Mouse (Mus musculus) midbrain, embryonic 11.5 days (tissue): ENCODE data around the gene Tbcc. TPM values are rescaled to one million over a fixed set of nuclear protein-coding genes. Genes with fewer than 3 reads are reported as not detected.

Experiments
- ATAC-seq: fragments of 200-750 bp; cut with Nextera tagmentation; 2 replicates; pipeline ENCODE4 v1.8.0; 2017; ENCODE audit warnings: moderate TSS enrichment, moderate library complexity; ENCODE audit not compliant: low FRiP score
- DNase-seq: peaks from one replicate; pipeline ENCODE4 v3.0.0; 2015; ENCODE audit warnings: low spot score; ENCODE audit errors: missing footprints
- H3K27ac ChIP-seq: fragments of 300-500 bp; sonication (generic); 2 replicates; pipeline ENCODE4 v1.5.1; 2014; ENCODE audit warnings: low read depth, low read length
- H3K27me3 ChIP-seq: fragments of 300-500 bp; sonication (generic); 2 replicates; pipeline ENCODE4 v1.6.1; 2014; ENCODE audit warnings: mild to moderate bottlenecking, low read length, moderate library complexity, mixed read lengths; ENCODE audit not compliant: control insufficient read depth, insufficient read depth
- H3K36me3 ChIP-seq: fragments of 300-500 bp; sonication (generic); 2 replicates; pipeline ENCODE4 v1.6.1; 2014; ENCODE audit warnings: mild to moderate bottlenecking, low read length, moderate library complexity, mixed read lengths; ENCODE audit not compliant: control insufficient read depth, insufficient read depth
- H3K4me1 ChIP-seq: fragments of 300-500 bp; sonication (generic); 2 replicates; pipeline ENCODE4 v1.6.1; 2014; ENCODE audit warnings: low read length; ENCODE audit not compliant: control insufficient read depth, insufficient read depth
- H3K4me2 ChIP-seq: fragments of 300-500 bp; sonication (generic); 2 replicates; pipeline ENCODE4 v1.6.1; 2014; ENCODE audit warnings: mild to moderate bottlenecking, moderate library complexity
- H3K4me3 ChIP-seq: fragments of 300-500 bp; sonication (generic); 2 replicates; pipeline ENCODE4 v1.5.1; 2014; ENCODE audit warnings: low read depth, low read length
- H3K9ac ChIP-seq: fragments of 300-500 bp; sonication (generic); 2 replicates; pipeline ENCODE4 v1.6.1; 2014; ENCODE audit warnings: low read length
- H3K9me3 ChIP-seq: fragments of 300-500 bp; sonication (generic); 2 replicates; pipeline ENCODE4 v1.6.1; 2016; ENCODE audit warnings: low read length; ENCODE audit not compliant: control insufficient read depth
- WGBS: fragments of 180-500 bp; shearing (Covaris S2); extraction: QIAGEN DNeasy Blood & Tissue Kit; methylation state at CpG from one replicate; pipeline ENCODE4 v1.1.7; 2014; 5-methylcytosine and 5-hydroxymethylcytosine counted together
- polyA plus RNA-seq: library from polyadenylated mRNA; unstranded; fragments of >200 nt; fragmentation: Nextera tagmentation; extraction: Ambion mirVana; gene quantifications from 2 replicates; pipeline ENCODE4 v1.2.1, GENCODE M21; 2014

The Tbcc gene
- polyA plus RNA-seq, 1 experiment from 2014 or later, result 76.2 TPM

DNA sequence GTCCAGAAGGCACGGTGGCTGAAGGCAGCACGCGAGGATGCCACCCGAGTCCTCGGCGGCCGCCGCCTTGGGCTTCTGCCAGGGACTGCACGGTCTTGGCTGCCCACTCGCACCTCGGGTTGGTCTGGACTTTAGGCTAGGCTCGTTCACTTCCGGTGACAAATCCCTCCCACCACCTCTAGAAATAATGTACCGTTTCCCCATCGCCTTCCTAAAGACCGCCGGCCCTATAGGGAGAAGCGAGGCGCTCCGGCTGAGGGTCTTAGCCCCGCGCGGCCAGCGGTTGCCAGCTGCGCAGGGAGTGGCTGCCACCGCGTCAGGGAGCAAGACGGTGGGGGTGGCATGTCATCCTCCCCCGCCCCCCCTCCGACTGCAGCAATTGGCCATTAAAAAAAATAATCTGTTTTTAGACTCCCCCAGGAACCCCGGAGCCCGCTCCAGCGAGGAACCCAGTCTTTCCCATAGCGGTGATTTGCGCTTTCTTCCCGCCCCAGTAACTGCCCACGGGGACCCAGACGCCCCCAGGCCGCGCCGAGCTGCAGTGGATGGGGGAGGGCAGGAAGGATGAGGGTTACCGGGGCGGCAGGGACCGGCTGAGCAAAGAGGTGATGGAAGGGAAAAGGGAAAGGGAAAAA, 917 bp upstream of the Tbcc start:
- Histone ChIP-seq H3K9me3 (no peaks in the 10 kb centered on the region), H3K36me3 (no peaks in the 10 kb centered on the region), H3K27ac (peak overlapping the region; percentile 88), H3K27me3 (no peaks in the 10 kb centered on the region), H3K4me2 (peak overlapping the region; percentile 82), H3K9ac (peak overlapping the region; percentile 70), H3K4me1 (peaks cover 18% of the 10 kb centered on the region), H3K4me3 (peak overlapping the region; percentile 93)
- WGBS, result under 1% methylated on average over 44 of the region's 44 CpGs
- peak; percentile 95 for DNase-seq
- ATAC-seq, result peak; percentile 70

DNA sequence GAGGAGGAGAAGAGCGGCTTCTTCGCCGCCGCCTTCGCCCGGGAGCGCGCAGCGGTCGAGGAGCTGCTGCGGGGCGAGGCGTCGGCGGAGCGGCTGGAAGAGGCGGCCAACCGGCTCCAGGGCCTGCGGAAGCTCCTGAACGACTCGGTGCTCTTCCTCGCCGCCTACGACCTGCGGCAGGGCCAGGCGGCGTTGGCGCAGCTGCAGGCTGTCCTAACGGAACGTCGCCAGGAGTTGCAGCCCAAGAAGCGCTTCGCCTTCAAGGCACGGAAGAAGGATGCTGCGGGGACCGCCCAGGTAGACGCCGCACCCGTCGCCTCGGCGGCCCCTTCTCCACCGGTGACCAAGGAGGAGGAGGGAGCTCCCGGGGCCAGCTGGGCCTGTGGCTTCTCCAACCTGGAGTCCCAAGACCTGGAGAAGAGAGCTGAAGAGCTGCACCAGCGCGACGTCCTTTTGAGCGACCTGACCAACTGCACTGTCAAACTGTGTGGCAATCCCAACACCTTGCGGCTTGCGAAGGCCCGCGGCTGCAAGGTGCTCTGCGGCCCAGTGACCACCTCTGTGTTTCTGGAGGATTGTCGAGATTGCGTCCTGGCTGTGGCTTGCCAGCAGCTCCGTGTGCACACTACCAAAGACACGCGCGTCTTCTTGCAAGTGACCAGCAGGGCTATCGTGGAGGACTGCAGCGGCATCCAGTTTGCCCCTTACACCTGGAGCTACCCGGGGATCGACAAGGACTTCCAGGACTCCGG, 535 bp downstream of the Tbcc start:
- no peak for ATAC-seq
- Histone ChIP-seq H3K4me2 (peak overlapping the region; percentile 86), H3K9me3 (no peaks in the 10 kb centered on the region), H3K4me3 (peak overlapping the region; percentile 93), H3K9ac (peak overlapping the region; percentile 93), H3K36me3 (no peaks in the 10 kb centered on the region), H3K4me1 (peaks cover 18% of the 10 kb centered on the region), H3K27me3 (no peaks in the 10 kb centered on the region), H3K27ac (peak overlapping the region; percentile 6; the same call in 1 of the 2 replicates)
- peak; percentile 94 for DNase-seq
- 3% methylated on average over 53 of the region's 64 CpGs for WGBS

DNA sequence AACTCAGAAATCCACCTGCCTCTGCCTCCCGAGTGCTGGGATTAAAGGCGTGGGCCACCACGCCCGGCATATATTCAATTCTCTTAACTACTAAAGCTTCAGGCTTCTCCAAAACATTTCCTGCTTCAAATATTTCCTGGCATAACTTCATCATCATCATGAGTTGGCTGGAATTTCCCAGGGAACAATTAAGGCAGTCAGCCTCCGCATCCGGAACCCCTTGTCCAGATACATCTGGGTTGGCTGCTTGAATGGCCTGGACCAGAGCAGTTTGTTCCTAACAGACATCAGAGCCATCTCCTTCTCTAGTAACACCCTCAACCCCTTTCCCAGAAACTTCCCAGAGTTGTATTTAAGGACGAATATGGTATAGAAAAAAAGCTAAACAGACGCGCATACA, 4.9 kb downstream of the Tbcc start:
- no peak overlapping the region for H3K9ac ChIP-seq
- H3K36me3 ChIP-seq, result no peaks in the 10 kb centered on the region
- no peak for DNase-seq
- WGBS, result 94% methylated on average over 9 of the region's 9 CpGs
- no peak overlapping the region for H3K4me2 ChIP-seq
- peaks cover 15% of the 10 kb centered on the region for H3K4me1 ChIP-seq
- no peak overlapping the region for H3K4me3 ChIP-seq
- ATAC-seq, result no peak
- no peaks in the 10 kb centered on the region for H3K27me3 ChIP-seq
- H3K9me3 ChIP-seq, result no peaks in the 10 kb centered on the region
- no peak overlapping the region for H3K27ac ChIP-seq

DNA sequence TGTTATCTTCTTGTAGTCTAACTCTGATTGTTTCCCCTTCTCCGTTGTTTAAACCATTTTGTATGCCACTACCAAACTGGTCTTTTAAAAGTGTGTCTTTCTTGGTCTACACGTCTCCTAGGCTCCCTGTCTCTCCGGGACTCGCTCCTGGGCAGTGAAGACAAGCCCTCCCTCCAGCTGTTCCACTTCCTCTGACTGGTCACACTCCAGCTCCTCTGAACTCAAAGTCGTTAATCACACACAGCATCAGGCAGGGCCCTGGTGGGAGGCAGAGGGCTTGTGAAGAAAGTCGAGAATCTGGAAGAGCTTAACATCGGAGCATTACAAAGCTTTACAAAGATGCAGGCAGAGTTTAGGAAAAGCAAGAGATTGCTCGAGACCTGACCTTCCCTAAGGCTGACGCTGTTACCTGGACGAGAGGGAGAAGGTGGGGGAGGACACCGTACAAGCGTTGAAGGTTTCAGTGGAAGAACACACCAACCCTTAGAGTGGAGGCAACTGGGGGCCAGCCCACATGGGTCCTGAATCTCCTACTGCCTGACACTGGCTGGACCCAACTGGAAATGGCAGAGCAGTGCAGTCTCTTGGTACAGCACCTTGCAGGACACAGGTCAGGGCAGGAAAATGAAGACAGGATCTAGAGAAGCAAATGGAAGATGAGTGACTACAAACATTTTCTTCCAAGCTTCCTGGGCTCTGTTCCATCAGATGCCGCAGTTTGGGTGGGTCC, 6.9 kb downstream of the Tbcc start:
- no peaks in the 10 kb centered on the region for H3K27me3 ChIP-seq
- ATAC-seq (no peak), DNase-seq (no peak)
- H3K9me3 ChIP-seq, result no peaks in the 10 kb centered on the region
- no peaks in the 10 kb centered on the region for H3K36me3 ChIP-seq
- peaks cover 4% of the 10 kb centered on the region for H3K4me1 ChIP-seq
- no peak overlapping the region for H3K4me2 ChIP-seq
- H3K27ac ChIP-seq, result no peak overlapping the region
- WGBS, result 47% methylated on average over 13 of the region's 13 CpGs
- H3K9ac ChIP-seq, result no peak overlapping the region
- no peak overlapping the region for H3K4me3 ChIP-seq

DNA sequence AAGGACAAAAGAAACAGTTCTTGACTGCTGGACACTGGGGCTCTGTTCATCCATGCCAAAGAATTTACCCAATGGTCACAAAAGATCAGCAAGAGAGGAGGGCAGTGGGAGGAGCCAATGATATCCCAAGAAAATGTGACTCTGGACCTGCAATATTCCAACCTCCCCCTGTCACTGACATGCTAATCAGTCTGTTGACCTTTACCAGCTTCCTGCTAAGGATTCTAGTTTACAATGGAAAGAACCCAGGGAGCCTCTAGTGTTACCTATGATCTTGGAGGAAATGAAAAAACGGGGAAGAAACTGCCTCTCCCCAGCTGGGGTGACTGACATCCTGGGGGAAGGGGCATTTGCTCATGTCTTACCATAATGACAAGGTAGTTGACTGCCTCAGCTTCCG, 10.5 kb downstream of the Tbcc start:
- ATAC-seq, result no peak
- H3K4me1 ChIP-seq, result no peaks in the 10 kb centered on the region
- H3K36me3 ChIP-seq, result no peaks in the 10 kb centered on the region
- DNase-seq, result no peak
- H3K4me3 ChIP-seq, result no peak overlapping the region
- WGBS, result 51% methylated on average over 2 of the region's 2 CpGs
- no peaks in the 10 kb centered on the region for H3K27me3 ChIP-seq
- no peak overlapping the region for H3K9ac ChIP-seq
- no peaks in the 10 kb centered on the region for H3K9me3 ChIP-seq
- H3K4me2 ChIP-seq, result no peak overlapping the region
- no peak overlapping the region for H3K27ac ChIP-seq

DNA sequence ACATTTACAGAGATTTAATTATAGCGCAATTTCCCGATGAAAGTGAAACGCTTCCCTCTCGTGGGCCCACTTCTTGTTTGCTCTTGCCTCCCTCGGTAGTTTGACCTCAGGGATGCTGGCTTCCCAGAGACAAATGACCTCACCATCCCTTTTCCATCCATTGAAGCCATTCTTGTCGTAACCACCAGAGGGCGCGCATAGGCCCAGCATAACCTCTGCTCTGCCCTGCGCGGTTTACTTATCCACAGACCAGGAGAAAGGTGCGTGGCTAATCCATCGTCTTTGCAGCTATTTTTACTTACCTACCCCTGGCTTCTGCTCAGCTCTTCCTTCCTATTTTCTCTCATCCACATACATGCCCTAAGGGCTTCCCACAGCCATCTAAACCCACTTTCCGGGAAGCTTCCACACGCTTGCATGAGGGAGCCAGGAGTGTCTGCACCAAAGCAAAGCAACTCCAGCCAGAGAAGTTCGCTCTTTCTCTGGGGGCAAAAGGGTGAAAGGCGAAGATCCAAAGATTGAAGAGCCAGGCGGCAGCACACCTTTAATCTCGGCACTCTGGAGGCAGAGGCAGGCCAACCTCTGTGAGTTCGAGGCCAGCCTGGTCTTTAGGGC, 13.5 kb downstream of the Tbcc start:
- WGBS, result 22% methylated on average over 19 of the region's 19 CpGs
- Histone ChIP-seq H3K4me3 (no peak overlapping the region), H3K4me1 (no peaks in the 10 kb centered on the region), H3K9me3 (no peaks in the 10 kb centered on the region), H3K27ac (no peak overlapping the region), H3K4me2 (no peak overlapping the region; the same call in 1 of the 2 replicates), H3K27me3 (no peaks in the 10 kb centered on the region), H3K36me3 (no peaks in the 10 kb centered on the region), H3K9ac (peak overlapping the region; percentile 20; the same call in 1 of the 2 replicates)
- peak; percentile 77 for ATAC-seq
- peak; percentile 98 for DNase-seq

DNA sequence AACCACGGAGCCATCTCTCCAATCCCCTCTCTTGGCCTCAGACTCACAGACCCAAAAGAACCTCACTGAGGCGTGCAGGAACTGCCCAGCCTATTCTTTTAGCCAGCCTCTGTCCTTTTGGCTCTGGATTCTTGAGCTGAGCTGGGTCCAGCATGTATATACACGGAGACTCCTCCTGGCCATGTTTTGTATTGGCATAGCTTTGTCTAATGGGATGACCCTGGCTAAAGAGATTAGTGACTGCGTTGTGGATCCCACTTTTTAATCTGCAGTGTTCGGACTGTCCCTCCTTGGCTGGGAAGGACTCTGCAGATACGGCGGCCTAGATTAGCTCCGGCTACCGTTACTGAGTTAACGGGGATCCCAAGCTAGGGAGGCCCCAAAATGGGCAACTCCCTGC, 19.7 kb downstream of the Tbcc start, which contains the start of gene Prph2:
Prph2 (plus strand) TSS at position 274 of the 400 bp plus-strand sequence.
- H3K36me3 ChIP-seq, result no peaks in the 10 kb centered on the region
- no peak within 1 kb of the TSS for H3K4me2 ChIP-seq
- WGBS, result 77% methylated on average over 10 of the region's 10 CpGs
- H3K27ac ChIP-seq, result no peak within 1 kb of the TSS
- H3K4me1 ChIP-seq, result peaks cover 4% of the 10 kb centered on the region
- no peak within 1 kb of the TSS for H3K9ac ChIP-seq
- H3K4me3 ChIP-seq, result no peak within 1 kb of the TSS
- DNase-seq (no peak), ATAC-seq (no peak)
- H3K9me3 ChIP-seq, result no peaks in the 10 kb centered on the region
- H3K27me3 ChIP-seq, result no peaks in the 10 kb centered on the region

DNA sequence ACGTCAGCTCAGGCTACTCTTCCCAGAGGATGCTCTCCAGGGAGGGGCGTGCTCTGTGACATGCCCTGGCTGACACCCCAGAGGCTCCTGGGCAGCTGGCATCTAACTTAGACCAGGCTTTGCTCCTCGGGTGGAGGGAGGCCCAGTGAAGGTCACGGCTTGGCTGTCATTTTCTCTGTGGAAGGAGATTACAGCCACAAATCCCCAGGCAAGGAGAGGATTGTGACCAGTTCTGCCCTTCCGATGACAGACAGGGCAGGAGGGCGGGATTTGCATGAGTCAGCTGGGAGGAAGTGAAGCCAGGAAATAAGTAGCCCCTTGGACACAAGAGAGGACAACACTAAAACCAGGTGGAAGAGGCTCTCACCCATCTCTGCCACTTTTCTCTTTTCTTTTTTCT, 21.8 kb downstream of the Tbcc start:
- H3K27ac ChIP-seq, result no peak overlapping the region
- 29% methylated on average over 6 of the region's 6 CpGs for WGBS
- no peak for DNase-seq
- no peaks in the 10 kb centered on the region for H3K9me3 ChIP-seq
- ATAC-seq, result no peak
- no peaks in the 10 kb centered on the region for H3K36me3 ChIP-seq
- H3K27me3 ChIP-seq, result no peaks in the 10 kb centered on the region
- no peak overlapping the region for H3K4me2 ChIP-seq
- H3K4me3 ChIP-seq, result no peak overlapping the region
- H3K4me1 ChIP-seq, result peaks cover 4% of the 10 kb centered on the region
- H3K9ac ChIP-seq, result no peak overlapping the region
